Mouse (Mus musculus) neural tube, embryonic 15.5 days (tissue): ENCODE results near the gene Olfr324. TPM values are rescaled to one million over a fixed set of nuclear protein-coding genes. Genes with fewer than 3 reads are reported as not detected.

Experiments used
- ATAC-seq: fragments of 200-750 bp; cut with Nextera tagmentation; 2 replicates; pipeline ENCODE4 v1.8.0; 2017; ENCODE audit warnings: mild to moderate bottlenecking, moderate TSS enrichment, moderate library complexity; ENCODE audit not compliant: low FRiP score
- H3K27ac ChIP-seq: fragments of 300-500 bp; sonication (generic); replicated peaks from 2 replicates; pipeline ENCODE4 v1.5.1; 2015; ENCODE audit warnings: mild to moderate bottlenecking, inconsistent platforms
- H3K27me3 ChIP-seq: fragments of 300-500 bp; sonication (generic); replicated peaks from 2 replicates; pipeline ENCODE4 v1.6.1; 2015; ENCODE audit warnings: inconsistent platforms
- H3K36me3 ChIP-seq: fragments of 300-500 bp; sonication (generic); 2 replicates; pipeline ENCODE4 v1.6.1; 2015; ENCODE audit warnings: inconsistent platforms
- H3K4me1 ChIP-seq: fragments of 300-500 bp; sonication (generic); 2 replicates; pipeline ENCODE4 v1.6.1; 2015; ENCODE audit warnings: inconsistent platforms
- H3K4me2 ChIP-seq: fragments of 300-500 bp; sonication (generic); 2 replicates; pipeline ENCODE4 v1.6.1; 2015; ENCODE audit warnings: inconsistent platforms, mild to moderate bottlenecking, moderate library complexity
- H3K4me3 ChIP-seq: fragments of 300-500 bp; sonication (generic); replicated peaks from 2 replicates; pipeline ENCODE4 v1.5.1; 2015; ENCODE audit warnings: mild to moderate bottlenecking, inconsistent platforms
- H3K9ac ChIP-seq: fragments of 300-500 bp; sonication (generic); replicated peaks from 2 replicates; pipeline ENCODE4 v1.6.1; 2015; ENCODE audit warnings: mild to moderate bottlenecking, inconsistent platforms
- H3K9me3 ChIP-seq: fragments of 300-500 bp; sonication (generic); replicated peaks from 2 replicates; pipeline ENCODE4 v1.6.1; 2016; ENCODE audit warnings: inconsistent platforms
- WGBS: fragments of 180-500 bp; shearing (Covaris S2); methylation state at CpG from one replicate; pipeline ENCODE4 v1.1.7; 2015; ENCODE audit warnings: mixed read lengths; 5-methylcytosine and 5-hydroxymethylcytosine counted together
- polyA plus RNA-seq: library from polyadenylated mRNA; unstranded; fragments of >200 nt; fragmentation: Nextera tagmentation; extraction: Ambion mirVana; gene quantifications from 2 replicates; pipeline ENCODE4 v1.2.1, GENCODE M21; 2015

Gene Olfr324
- polyA plus RNA-seq, 1 experiment from 2014 or later: 0.12 TPM

GRCm38 (mm10) chr11:58605228-58605627, 10.3 kb downstream of the Olfr324 start:
- no peak for ATAC-seq
- H3K4me2 ChIP-seq: no peak overlapping the region
- no peak overlapping the region for H3K27ac ChIP-seq
- no peaks in the 10 kb centered on the region for H3K4me1 ChIP-seq
- H3K9me3 ChIP-seq: no peaks in the 10 kb centered on the region
- no peaks in the 10 kb centered on the region for H3K27me3 ChIP-seq
- no peak overlapping the region for H3K4me3 ChIP-seq
- no peaks in the 10 kb centered on the region for H3K36me3 ChIP-seq
- no peak overlapping the region for H3K9ac ChIP-seq
- WGBS: 88% methylated on average over 3 of the region's 3 CpGs

DNA sequence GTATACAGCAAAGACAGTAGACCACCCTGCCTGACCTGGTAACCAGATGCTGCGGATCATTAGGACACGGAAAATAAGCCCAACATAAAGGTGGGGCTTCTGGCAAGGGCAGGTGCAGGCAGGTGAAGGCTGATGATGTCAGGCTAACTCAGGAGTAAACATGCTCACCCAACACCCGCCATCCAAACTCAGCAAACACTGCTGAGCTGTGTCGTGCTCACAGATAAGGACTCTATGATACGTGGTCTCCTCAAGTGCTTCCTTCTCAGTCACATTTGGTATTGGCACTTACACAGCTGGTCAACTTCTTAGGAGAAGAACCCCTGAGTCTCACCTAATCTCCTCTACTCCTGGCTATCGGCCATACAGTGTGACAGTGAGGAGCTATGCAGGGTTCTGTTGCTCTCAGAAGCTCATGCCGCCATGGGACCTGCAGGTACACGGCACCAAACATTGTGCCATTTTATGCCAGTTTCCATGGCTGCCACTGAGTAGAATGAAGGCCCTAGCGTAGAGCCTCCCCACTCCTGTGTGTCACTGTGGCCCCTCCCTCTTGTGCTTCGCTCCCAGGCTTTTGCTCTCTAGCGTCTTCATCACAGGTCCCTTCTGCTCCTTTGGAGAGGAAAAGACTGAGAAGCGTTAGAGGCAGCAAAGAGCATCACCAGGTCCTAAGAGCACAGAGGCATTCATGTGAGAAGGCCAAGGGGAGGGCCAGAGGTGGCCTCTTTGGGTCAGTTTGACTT, 11.4 kb downstream of the Olfr324 start:
- no peak for ATAC-seq
- Histone ChIP-seq H3K4me1 (no peaks in the 10 kb centered on the region), H3K36me3 (no peaks in the 10 kb centered on the region), H3K27me3 (no peaks in the 10 kb centered on the region), H3K9ac (no peak overlapping the region), H3K27ac (no peak overlapping the region), H3K4me3 (no peak overlapping the region), H3K9me3 (no peaks in the 10 kb centered on the region), H3K4me2 (no peak overlapping the region)
- 90% methylated on average over 12 of the region's 12 CpGs for WGBS

DNA sequence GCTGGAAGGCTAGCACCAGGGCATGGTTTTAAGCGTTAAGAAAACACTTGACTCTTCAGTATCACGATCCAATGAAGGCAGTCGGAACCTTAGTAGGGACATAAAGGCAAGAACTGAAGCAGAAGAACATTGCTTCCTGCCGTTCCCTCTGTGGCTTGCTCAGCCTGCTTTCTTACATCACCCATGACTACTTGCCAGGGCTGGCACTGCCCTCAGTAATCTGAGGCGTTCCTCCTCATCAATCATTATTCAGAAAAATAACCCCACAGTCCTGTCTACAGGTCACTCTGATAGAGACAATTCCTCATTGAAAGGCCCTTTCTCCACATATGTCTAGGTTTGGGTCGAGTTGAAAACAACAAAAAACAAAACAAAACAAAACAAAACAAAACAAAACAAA, 12.1 kb downstream of the Olfr324 start:
- Histone ChIP-seq H3K27ac (no peak overlapping the region), H3K27me3 (no peaks in the 10 kb centered on the region), H3K9me3 (no peaks in the 10 kb centered on the region), H3K4me2 (no peak overlapping the region), H3K4me3 (no peak overlapping the region), H3K4me1 (no peaks in the 10 kb centered on the region), H3K9ac (no peak overlapping the region), H3K36me3 (no peaks in the 10 kb centered on the region)
- 83% methylated on average over 6 of the region's 6 CpGs for WGBS
- no peak for ATAC-seq

GRCm38 (mm10) chr11:58613359-58613758, 18.4 kb downstream of the Olfr324 start:
- no peak overlapping the region for H3K27ac ChIP-seq
- no peaks in the 10 kb centered on the region for H3K4me1 ChIP-seq
- no peak overlapping the region for H3K4me3 ChIP-seq
- no peaks in the 10 kb centered on the region for H3K9me3 ChIP-seq
- H3K9ac ChIP-seq: no peak overlapping the region
- no peak overlapping the region for H3K4me2 ChIP-seq
- no peaks in the 10 kb centered on the region for H3K36me3 ChIP-seq
- H3K27me3 ChIP-seq: no peaks in the 10 kb centered on the region
- 48% methylated on average over 3 of the region's 3 CpGs for WGBS
- ATAC-seq: no peak

GRCm38 (mm10) chr11:58614526-58614925, 19.6 kb downstream of the Olfr324 start:
- no peaks in the 10 kb centered on the region for H3K36me3 ChIP-seq
- H3K4me3 ChIP-seq: no peak overlapping the region
- H3K4me2 ChIP-seq: no peak overlapping the region
- no peaks in the 10 kb centered on the region for H3K9me3 ChIP-seq
- H3K4me1 ChIP-seq: no peaks in the 10 kb centered on the region
- no peak overlapping the region for H3K9ac ChIP-seq
- no peak for ATAC-seq
- no peak overlapping the region for H3K27ac ChIP-seq
- no peaks in the 10 kb centered on the region for H3K27me3 ChIP-seq

DNA sequence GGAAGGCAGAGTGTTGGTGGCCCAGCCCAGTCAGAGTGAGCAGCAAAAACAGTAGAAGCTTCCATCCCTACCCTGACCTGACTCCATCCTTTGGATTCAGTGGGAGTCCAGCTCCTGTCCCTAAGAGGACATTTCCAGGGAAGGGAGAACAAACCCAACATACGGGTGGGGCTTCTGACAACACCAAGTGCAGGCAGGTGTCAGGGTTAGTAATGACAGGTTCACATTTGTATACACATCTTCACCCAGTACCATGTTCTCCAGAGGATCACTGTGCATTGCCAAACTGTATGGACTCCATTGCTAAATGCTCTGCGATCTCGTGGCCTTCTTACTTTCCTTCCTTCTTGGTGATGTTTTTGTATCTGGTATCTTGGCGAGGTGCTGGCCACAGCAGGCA, 21.1 kb downstream of the Olfr324 start, which contains the start of gene 2210407C18Rik:
Gene 2210407C18Rik, minus strand, starts transcription at position 101 of the 400 bp plus-strand sequence.
- Histone ChIP-seq H3K4me1 (no peaks in the 10 kb centered on the region), H3K27me3 (no peaks in the 10 kb centered on the region), H3K9me3 (no peaks in the 10 kb centered on the region), H3K9ac (no peak within 1 kb of the TSS), H3K36me3 (no peaks in the 10 kb centered on the region), H3K4me2 (no peak within 1 kb of the TSS), H3K27ac (no peak within 1 kb of the TSS), H3K4me3 (no peak within 1 kb of the TSS)
- 92% methylated on average over 4 of the region's 4 CpGs for WGBS
- ATAC-seq: no peak

- no peak for ATAC-seq
- H3K4me3 ChIP-seq: no peak overlapping the region
- no peaks in the 10 kb centered on the region for H3K9me3 ChIP-seq
- no peaks in the 10 kb centered on the region for H3K27me3 ChIP-seq
- H3K4me2 ChIP-seq: no peak overlapping the region
- H3K4me1 ChIP-seq: no peaks in the 10 kb centered on the region
- 85% methylated on average over 3 of the region's 3 CpGs for whole genome bisulfite sequencing
- no peak overlapping the region for H3K27ac ChIP-seq
- H3K36me3 ChIP-seq: no peaks in the 10 kb centered on the region
- no peak overlapping the region for H3K9ac ChIP-seq
Observed at GRCm38 (mm10) chr11:58618369-58618768, 23.5 kb downstream of the Olfr324 start.

GRCm38 (mm10) chr11:58618793-58619192, 23.9 kb downstream of the Olfr324 start:
- H3K27ac ChIP-seq: no peak overlapping the region
- no peaks in the 10 kb centered on the region for H3K4me1 ChIP-seq
- H3K4me2 ChIP-seq: no peak overlapping the region
- no peaks in the 10 kb centered on the region for H3K9me3 ChIP-seq
- H3K27me3 ChIP-seq: no peaks in the 10 kb centered on the region
- H3K36me3 ChIP-seq: no peaks in the 10 kb centered on the region
- no peak for ATAC-seq
- WGBS: 64% methylated on average over 6 of the region's 6 CpGs
- no peak overlapping the region for H3K9ac ChIP-seq
- H3K4me3 ChIP-seq: no peak overlapping the region

DNA sequence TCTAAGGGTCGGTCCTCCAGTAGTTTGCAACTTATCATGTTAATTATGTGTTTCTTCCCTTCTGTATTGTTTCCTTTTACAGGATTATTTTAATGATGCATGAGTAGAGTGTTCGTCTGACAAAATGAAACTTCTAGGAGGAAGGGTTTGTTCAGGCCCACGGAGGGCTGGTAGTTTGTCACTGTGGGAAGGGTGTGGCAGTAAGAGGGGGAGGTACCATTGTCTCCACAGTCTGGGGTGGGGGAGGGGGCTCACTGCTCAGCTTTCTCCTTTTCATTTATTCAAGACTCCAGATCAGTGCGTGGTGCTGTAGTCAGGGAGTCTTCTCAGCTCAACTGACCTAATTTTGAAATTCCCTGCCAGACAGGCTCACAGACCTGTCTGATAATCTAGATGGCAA, 31.2 kb downstream of the Olfr324 start:
- Histone ChIP-seq H3K36me3 (no peaks in the 10 kb centered on the region), H3K4me3 (no peak overlapping the region), H3K4me2 (no peak overlapping the region), H3K27me3 (no peaks in the 10 kb centered on the region), H3K9me3 (no peaks in the 10 kb centered on the region), H3K9ac (no peak overlapping the region), H3K4me1 (no peaks in the 10 kb centered on the region), H3K27ac (no peak overlapping the region)
- WGBS: 56% methylated on average over 4 of the region's 4 CpGs
- no peak for ATAC-seq

GRCm38 (mm10) chr11:58630401-58630800, 35.5 kb downstream of the Olfr324 start, which contains the start of gene Olfr323:
Olfr323 (minus strand) TSS chr11:58630501.
- WGBS: 76% methylated on average over 5 of the region's 5 CpGs
- no peak within 1 kb of the TSS for H3K27ac ChIP-seq

GRCm38 (mm10) chr11:58634878-58635277, 40.0 kb downstream of the Olfr324 start:
- no peaks in the 10 kb centered on the region for H3K36me3 ChIP-seq
- no peak for ATAC-seq
- H3K4me1 ChIP-seq: peaks cover under 1% of the 10 kb centered on the region; the same call in 1 of the 2 replicates
- no peak overlapping the region for H3K4me2 ChIP-seq
- H3K9me3 ChIP-seq: no peaks in the 10 kb centered on the region
- WGBS: 68% methylated on average over 4 of the region's 4 CpGs
- H3K27ac ChIP-seq: no peak overlapping the region
- no peak overlapping the region for H3K4me3 ChIP-seq
- H3K9ac ChIP-seq: no peak overlapping the region
- peaks cover 6% of the 10 kb centered on the region; the same call in 1 of the 2 replicates for H3K27me3 ChIP-seq

More at GRCm38 (mm10) chr11:58630401-58630800, 35.5 kb downstream of the Olfr324 start, which contains the start of gene Olfr323:
- no peaks in the 10 kb centered on the region for H3K27me3 ChIP-seq
- no peak within 1 kb of the TSS for H3K4me3 ChIP-seq
- no peaks in the 10 kb centered on the region for H3K36me3 ChIP-seq
- ATAC-seq: no peak
- H3K9me3 ChIP-seq: no peaks in the 10 kb centered on the region
- no peak within 1 kb of the TSS for H3K9ac ChIP-seq
- H3K4me1 ChIP-seq: no peaks in the 10 kb centered on the region
- H3K4me2 ChIP-seq: no peak within 1 kb of the TSS

DNA sequence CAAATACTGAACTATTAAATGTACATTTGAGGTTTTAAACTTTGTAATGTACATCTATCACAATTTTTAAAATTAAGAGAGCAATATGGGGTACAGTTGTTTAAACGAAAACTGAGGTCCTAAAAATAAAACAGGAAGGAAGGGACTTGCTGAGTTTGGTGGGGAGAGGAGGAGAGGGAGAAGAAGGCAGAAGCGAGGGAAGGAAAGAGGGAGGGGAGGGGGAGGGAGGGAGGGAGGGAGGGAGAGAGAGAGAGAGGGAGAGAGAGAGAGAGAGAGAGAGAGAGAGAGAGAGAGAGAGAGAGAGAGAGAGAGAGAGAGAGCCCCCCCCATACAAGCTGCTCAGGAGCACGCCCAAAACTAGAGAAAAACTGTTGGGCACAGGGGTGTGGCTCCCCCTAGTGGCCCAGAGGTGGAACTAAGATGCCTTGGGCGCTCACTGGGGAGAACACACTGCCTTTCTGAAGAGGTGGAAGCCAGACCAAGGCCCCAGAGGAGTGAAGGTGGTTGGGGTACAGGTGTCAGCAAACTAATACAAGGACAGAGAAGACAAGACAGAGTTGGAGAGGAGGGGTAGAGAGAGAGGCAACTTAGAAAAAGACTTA, 41.6 kb downstream of the Olfr324 start:
- peaks cover 12% of the 10 kb centered on the region for H3K4me1 ChIP-seq
- no peaks in the 10 kb centered on the region for H3K9me3 ChIP-seq
- WGBS: 25% methylated on average over 4 of the region's 4 CpGs
- ATAC-seq: no peak
- H3K9ac ChIP-seq: no peak overlapping the region
- H3K4me3 ChIP-seq: no peak overlapping the region
- H3K27me3 ChIP-seq: peaks cover 20% of the 10 kb centered on the region
- no peaks in the 10 kb centered on the region for H3K36me3 ChIP-seq
- H3K4me2 ChIP-seq: no peak overlapping the region
- H3K27ac ChIP-seq: no peak overlapping the region
